Mouse (Mus musculus): ENCODE measurements at regions not wholly inside any gene's neighbourhood (a gene's known extent, or its start where the extent isn't known, plus 50 kb on each side); places are given as distances from the start of the nearest gene placed in this dataset.

DNA sequence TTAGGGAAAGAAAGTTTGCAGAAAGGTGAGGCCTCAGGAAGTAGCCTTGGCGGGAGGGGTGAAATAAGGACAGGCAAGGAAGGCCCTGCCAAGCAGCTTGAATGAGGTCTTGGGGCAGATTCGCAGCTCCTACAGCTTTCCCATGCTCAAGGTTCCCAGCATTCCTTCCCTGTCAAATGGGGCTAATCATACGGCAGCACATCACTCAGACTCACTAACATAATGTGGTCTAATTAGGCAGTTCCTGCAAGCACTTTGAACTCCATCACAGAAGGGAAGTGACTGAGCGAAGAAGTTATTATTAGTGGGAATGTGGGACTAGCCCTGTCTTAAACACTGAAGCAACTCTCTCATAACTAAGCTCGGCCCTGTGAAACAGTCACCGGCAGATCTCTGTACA is 87.1 kb upstream of the Gm10260 start:
- DNase-seq (no peak), ATAC-seq (ENCODE audit: low read depth) (no peak)
- 76% methylated on average over 6 of the region's 6 CpGs for WGBS (ENCODE audit: insufficient replicate concordance)
- Histone ChIP-seq H3K4me1 (replicated peaks) (no peaks in the 10 kb centered on the region), H3K4me2 (no peak overlapping the region), H3K36me3 (no peaks in the 10 kb centered on the region), H3K9ac (no peak overlapping the region), H3K27ac (no peak overlapping the region), H3K9me3 (replicated peaks) (no peaks in the 10 kb centered on the region), H3K4me3 (replicated peaks) (no peak overlapping the region), H3K27me3 (no peaks in the 10 kb centered on the region)

GRCm38 (mm10) chr13:97845148-97845547 is 84.7 kb upstream of the Gm10260 start:
- Histone ChIP-seq H3K4me2 (no peak overlapping the region), H3K27ac (no peak overlapping the region), H3K9ac (no peak overlapping the region), H3K4me1 (replicated peaks) (no peaks in the 10 kb centered on the region), H3K9me3 (replicated peaks) (no peaks in the 10 kb centered on the region), H3K27me3 (no peaks in the 10 kb centered on the region), H3K4me3 (replicated peaks) (no peak overlapping the region), H3K36me3 (no peaks in the 10 kb centered on the region)
- 72% methylated on average over 5 of the region's 5 CpGs for WGBS (ENCODE audit: insufficient replicate concordance)
- ATAC-seq (ENCODE audit: low read depth) (no peak), DNase-seq (no peak)

- Histone ChIP-seq H3K36me3 (no peaks in the 10 kb centered on the region), H3K27ac (no peak overlapping the region), H3K4me1 (replicated peaks) (no peaks in the 10 kb centered on the region), H3K9me3 (replicated peaks) (no peaks in the 10 kb centered on the region), H3K4me2 (no peak overlapping the region), H3K4me3 (replicated peaks) (no peak overlapping the region), H3K9ac (no peak overlapping the region), H3K27me3 (no peaks in the 10 kb centered on the region)
- 73% methylated on average over 5 of the region's 5 CpGs for WGBS (ENCODE audit: insufficient replicate concordance)
- no peak for ATAC-seq (ENCODE audit: low read depth)
- no peak for DNase-seq
Measured at GRCm38 (mm10) chr13:97842801-97843200, 82.4 kb upstream of the Gm10260 start.

DNA sequence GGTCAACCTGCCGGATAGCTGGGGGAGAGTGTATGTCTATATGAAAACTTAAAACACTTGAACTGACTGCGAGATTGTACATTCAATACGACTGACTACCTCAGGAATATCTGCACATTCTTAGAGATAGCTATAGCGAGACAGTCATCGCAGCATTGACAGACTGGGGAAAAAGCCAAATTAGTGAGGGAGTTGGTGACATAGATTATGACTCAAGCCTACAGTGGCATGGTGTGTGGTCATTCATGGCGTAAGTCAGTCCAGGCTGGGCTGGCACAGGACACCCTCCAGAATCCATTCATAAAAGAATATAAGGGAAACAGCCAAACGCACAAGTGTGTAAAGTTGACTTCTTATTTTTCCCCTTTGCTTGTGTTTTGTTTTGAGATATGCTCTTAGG is 81.1 kb upstream of the Gm10260 start:
- Histone ChIP-seq H3K9ac (no peak overlapping the region), H3K27ac (no peak overlapping the region), H3K4me1 (replicated peaks) (no peaks in the 10 kb centered on the region), H3K36me3 (no peaks in the 10 kb centered on the region), H3K4me3 (replicated peaks) (no peak overlapping the region), H3K27me3 (no peaks in the 10 kb centered on the region), H3K9me3 (replicated peaks) (no peaks in the 10 kb centered on the region), H3K4me2 (no peak overlapping the region)
- DNase-seq (no peak), ATAC-seq (ENCODE audit: low read depth) (no peak)
- WGBS (ENCODE audit: insufficient replicate concordance) = 65% methylated on average over 7 of the region's 7 CpGs

GRCm38 (mm10) chr13:97839617-97840308 is 79.3 kb upstream of the Gm10260 start:
- 39% methylated on average over 7 of the region's 7 CpGs for WGBS (ENCODE audit: insufficient replicate concordance)
- H3K27ac ChIP-seq = no peak overlapping the region
- H3K4me2 ChIP-seq = no peak overlapping the region
- no peaks in the 10 kb centered on the region for H3K4me1 ChIP-seq (replicated peaks)
- no peak overlapping the region for H3K9ac ChIP-seq
- ATAC-seq (ENCODE audit: low read depth) (no peak), DNase-seq (no peak)
- no peaks in the 10 kb centered on the region for H3K9me3 ChIP-seq (replicated peaks)
- H3K27me3 ChIP-seq = no peaks in the 10 kb centered on the region
- no peak overlapping the region for H3K4me3 ChIP-seq (replicated peaks)
- H3K36me3 ChIP-seq = no peaks in the 10 kb centered on the region

- no peak overlapping the region for H3K4me2 ChIP-seq
- no peak for DNase-seq
- H3K4me1 ChIP-seq (replicated peaks) = no peaks in the 10 kb centered on the region
- WGBS (ENCODE audit: insufficient replicate concordance) = 77% methylated on average over 7 of the region's 7 CpGs
- no peak overlapping the region for H3K9ac ChIP-seq
- no peaks in the 10 kb centered on the region for H3K9me3 ChIP-seq (replicated peaks)
- H3K4me3 ChIP-seq (replicated peaks) = no peak overlapping the region
- H3K27ac ChIP-seq = no peak overlapping the region
- no peaks in the 10 kb centered on the region for H3K36me3 ChIP-seq
- no peak for ATAC-seq (ENCODE audit: low read depth)
- H3K27me3 ChIP-seq = no peaks in the 10 kb centered on the region
Measured at GRCm38 (mm10) chr13:97837443-97838000, 77.1 kb upstream of the Gm10260 start.

DNA sequence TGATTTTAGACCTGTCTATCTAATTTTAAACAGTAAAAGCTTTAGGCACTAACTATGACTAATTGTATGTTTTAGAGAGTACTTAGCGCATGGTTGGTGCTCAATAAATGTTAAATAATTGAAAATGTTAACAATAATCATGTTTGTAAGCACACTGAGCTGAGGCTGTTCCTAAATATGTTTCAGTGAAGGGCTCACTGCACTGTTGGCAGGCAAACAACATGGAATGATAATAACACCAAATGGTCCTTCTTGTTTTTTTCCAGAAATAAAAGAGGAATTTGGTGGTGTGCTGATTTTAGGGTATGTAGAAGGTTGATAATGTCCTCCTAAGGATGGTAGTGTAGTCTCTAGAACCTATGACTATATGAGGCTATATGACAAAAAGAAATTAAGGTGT is 72.0 kb upstream of the Gm10260 start:
- H3K9ac ChIP-seq = no peak overlapping the region
- WGBS (ENCODE audit: insufficient replicate concordance) = 75% methylated on average over 1 of the region's 1 CpGs
- H3K27ac ChIP-seq = no peak overlapping the region
- H3K4me1 ChIP-seq (replicated peaks) = no peaks in the 10 kb centered on the region
- ATAC-seq (ENCODE audit: low read depth) = no peak
- DNase-seq = no peak
- no peak overlapping the region for H3K4me3 ChIP-seq (replicated peaks)
- H3K36me3 ChIP-seq = no peaks in the 10 kb centered on the region
- H3K4me2 ChIP-seq = no peak overlapping the region
- H3K9me3 ChIP-seq (replicated peaks) = no peaks in the 10 kb centered on the region
- H3K27me3 ChIP-seq = 0 out of 2 replicates have a peak, but pooled peaks cover 4% of the 10 kb centered on the region

- H3K9me3 ChIP-seq (replicated peaks) = no peaks in the 10 kb centered on the region
- DNase-seq = no peak
- 63% methylated on average over 5 of the region's 5 CpGs for WGBS (ENCODE audit: insufficient replicate concordance)
- no peak overlapping the region for H3K9ac ChIP-seq
- H3K4me3 ChIP-seq (replicated peaks) = no peak overlapping the region
- no peaks in the 10 kb centered on the region for H3K4me1 ChIP-seq (replicated peaks)
- no peaks in the 10 kb centered on the region for H3K36me3 ChIP-seq
- ATAC-seq (ENCODE audit: low read depth) = no peak
- H3K27ac ChIP-seq = no peak overlapping the region
- H3K27me3 ChIP-seq = 0 out of 2 replicates have a peak, but pooled peaks cover 4% of the 10 kb centered on the region
- H3K4me2 ChIP-seq = no peak overlapping the region
Measured at GRCm38 (mm10) chr13:97831839-97832238, 71.4 kb upstream of the Gm10260 start.

- 0 out of 2 replicates have a peak, but pooled peaks cover 4% of the 10 kb centered on the region for H3K27me3 ChIP-seq
- no peaks in the 10 kb centered on the region for H3K4me1 ChIP-seq (replicated peaks)
- no peaks in the 10 kb centered on the region for H3K9me3 ChIP-seq (replicated peaks)
- H3K4me3 ChIP-seq (replicated peaks) = no peak overlapping the region
- H3K9ac ChIP-seq = no peak overlapping the region
- 52% methylated on average over 5 of the region's 5 CpGs for WGBS (ENCODE audit: insufficient replicate concordance)
- ATAC-seq (ENCODE audit: low read depth) (no peak), DNase-seq (no peak)
- H3K27ac ChIP-seq = no peak overlapping the region
- H3K36me3 ChIP-seq = no peaks in the 10 kb centered on the region
- no peak overlapping the region for H3K4me2 ChIP-seq
Measured at GRCm38 (mm10) chr13:97829558-97829957, 69.1 kb upstream of the Gm10260 start.

- Histone ChIP-seq H3K4me3 (replicated peaks) (no peak overlapping the region), H3K36me3 (no peaks in the 10 kb centered on the region), H3K27ac (no peak overlapping the region), H3K4me1 (replicated peaks) (no peaks in the 10 kb centered on the region), H3K9ac (no peak overlapping the region), H3K9me3 (replicated peaks) (no peaks in the 10 kb centered on the region), H3K4me2 (no peak overlapping the region), H3K27me3 (0 out of 2 replicates have a peak, but pooled peaks cover 4% of the 10 kb centered on the region)
- DNase-seq (no peak), ATAC-seq (ENCODE audit: low read depth) (no peak)
- 71% methylated on average over 22 of the region's 22 CpGs for WGBS (ENCODE audit: insufficient replicate concordance)
Measured at GRCm38 (mm10) chr13:97825801-97826576, 65.6 kb upstream of the Gm10260 start.

DNA sequence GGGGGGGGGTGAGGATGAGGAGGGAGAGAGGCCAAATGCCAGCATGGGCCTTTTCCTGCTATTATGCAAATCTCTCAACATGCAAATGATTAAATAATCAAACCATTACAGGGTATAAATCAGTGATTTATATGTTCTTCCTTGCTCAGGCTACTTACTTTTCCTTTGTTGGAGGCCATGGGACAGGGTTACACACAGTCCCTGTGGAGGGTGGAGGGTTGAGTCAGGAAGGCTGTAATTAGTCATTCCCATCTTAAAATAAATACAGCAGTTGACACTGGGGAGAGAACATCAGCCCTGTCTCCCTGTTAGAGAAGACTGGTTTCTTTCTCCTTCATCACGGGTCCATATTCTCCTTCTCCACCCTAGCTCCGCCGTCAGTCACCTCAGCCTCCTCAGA is 64.9 kb upstream of the Gm10260 start:
- no peak overlapping the region for H3K27ac ChIP-seq
- ATAC-seq (ENCODE audit: low read depth) (no peak), DNase-seq (no peak)
- no peaks in the 10 kb centered on the region for H3K9me3 ChIP-seq (replicated peaks)
- no peak overlapping the region for H3K4me2 ChIP-seq
- 78% methylated on average over 3 of the region's 3 CpGs for WGBS (ENCODE audit: insufficient replicate concordance)
- H3K4me1 ChIP-seq (replicated peaks) = no peaks in the 10 kb centered on the region
- no peaks in the 10 kb centered on the region for H3K36me3 ChIP-seq
- H3K9ac ChIP-seq = no peak overlapping the region
- H3K27me3 ChIP-seq = 0 out of 2 replicates have a peak, but pooled peaks cover 4% of the 10 kb centered on the region
- no peak overlapping the region for H3K4me3 ChIP-seq (replicated peaks)

All from liver, embryonic 13.5 days (tissue).